Mouse (Mus musculus) heart, postnatal 36 days (tissue): ENCODE data around the gene Vwce. TPM values are rescaled to one million over a fixed set of nuclear protein-coding genes. Genes with fewer than 3 reads are reported as not detected.

ENCODE experiments used
- DNase-seq, 2 experiments: peaks; one replicate each; pipeline ENCODE4 v3.0.0; 2021 to 2022
- intact Hi-C: fragments of 180-260 bp; cut with DNase I; formaldehyde crosslinking; loops from one replicate; pipeline ENCODE4 v1.15.1; 2025
- total RNA-seq, 2 experiments: library from RNA; stranded (reverse); gene quantifications; 2 replicates each; pipeline ENCODE4 v1.2.3; 2021

The Vwce gene
- total RNA-seq, 2 experiments from 2014 or later: not detected

DNA sequence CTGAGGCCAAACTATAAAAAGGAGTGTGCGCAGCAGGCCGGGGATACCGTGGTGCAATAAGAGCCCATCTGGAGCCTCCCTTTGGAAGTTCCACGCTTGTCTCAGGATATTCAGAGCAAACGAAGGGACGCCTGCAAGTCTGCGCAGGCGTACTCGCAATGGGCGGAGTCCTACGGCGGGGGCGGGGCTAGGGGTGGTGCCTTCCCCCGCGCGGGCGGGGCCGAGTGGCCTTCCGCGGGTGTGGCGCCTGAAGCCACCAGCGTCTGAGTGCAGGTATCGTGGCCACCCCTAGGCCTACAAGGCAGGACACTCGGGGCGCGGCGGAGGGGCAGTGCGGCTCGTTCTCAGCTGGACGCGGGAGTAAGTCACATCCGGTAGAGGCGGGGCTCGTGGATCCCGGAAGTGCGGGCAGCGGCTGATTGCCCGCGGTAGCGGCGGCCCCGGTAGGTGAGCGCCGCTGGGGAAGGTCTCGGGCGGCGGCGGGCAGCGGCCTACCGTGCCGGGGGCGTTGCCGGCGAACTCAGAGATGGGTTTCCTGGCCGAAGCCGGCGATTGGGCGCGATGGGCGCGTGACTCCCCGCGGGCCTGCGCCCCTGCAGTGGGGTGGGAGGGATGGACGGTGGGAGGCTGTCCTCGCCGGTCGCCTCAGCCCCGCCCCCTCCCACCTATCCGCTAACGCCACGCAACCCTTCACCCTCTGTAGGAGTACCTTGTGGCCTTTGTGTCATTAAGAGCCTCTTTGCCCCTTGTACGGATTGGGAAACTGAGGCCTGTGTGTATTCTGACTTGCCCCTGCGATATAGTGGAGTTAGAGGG lies 54.7 kb downstream of the Vwce start, which contains the start of gene Vps37c:
Vps37c (plus strand) TSS at position 199 of the 816 bp plus-strand sequence.
- intact Hi-C loops: no loop called here
- peak; percentile 96 to 97 for DNase-seq

DNA sequence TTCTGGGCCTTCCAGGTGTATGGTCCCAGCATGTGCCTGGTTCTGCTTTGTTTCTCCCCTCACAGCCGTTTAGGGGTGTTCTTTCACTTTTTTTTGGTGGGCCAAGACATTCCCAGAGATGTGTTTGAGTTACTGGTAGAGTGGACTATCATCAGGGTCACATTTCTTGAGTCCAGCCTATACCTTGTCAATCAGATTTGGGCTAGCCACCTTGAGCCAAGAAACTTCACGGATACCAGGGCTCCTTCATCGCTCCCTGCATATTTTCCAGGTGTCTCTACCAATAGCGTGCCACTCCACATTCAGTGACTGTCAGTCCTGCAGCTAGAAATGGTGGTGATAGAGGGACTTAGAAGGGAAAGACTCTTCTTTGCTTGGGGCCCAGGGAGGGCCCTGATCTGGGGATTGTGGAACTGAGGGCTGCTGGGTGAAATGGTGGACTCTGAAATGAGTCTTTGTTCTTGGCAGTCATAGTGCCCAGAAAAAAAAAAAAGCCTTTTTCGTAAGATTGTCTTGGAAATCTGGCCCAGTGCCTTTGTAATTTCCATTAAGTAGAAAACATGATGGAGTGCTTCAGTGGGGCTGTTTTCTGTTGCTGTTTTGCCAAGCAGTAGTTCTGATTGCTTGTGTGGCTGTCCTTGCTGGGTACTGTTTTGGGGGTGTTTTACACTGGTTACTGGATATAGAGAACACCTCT lies 55.6 kb downstream of the Vwce start:
- intact Hi-C loops: no loop called here
- no peak for DNase-seq

DNA sequence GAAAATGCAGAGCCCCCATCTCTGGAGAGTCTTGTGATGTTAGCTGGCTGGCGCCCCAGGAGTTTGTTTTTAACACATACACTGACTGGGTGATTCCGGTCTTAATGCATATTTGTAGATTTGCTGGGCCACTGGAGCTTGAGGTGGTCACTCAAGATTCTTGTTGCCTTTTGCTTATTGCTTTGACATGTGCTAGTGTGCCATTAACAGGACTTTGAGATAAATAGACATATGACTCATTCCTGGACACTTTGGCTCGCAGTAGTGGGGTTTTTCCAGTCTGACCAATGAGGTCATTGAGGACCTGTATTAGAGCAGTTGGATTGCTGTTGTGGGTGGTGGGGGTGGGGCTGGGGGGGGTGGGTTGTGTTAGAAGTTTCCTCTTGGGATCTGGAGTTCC lies 56.3 kb downstream of the Vwce start:
- DNase-seq: peak in 1 of 2 experiments; percentile 31
- intact Hi-C loops: no loop called here

DNA sequence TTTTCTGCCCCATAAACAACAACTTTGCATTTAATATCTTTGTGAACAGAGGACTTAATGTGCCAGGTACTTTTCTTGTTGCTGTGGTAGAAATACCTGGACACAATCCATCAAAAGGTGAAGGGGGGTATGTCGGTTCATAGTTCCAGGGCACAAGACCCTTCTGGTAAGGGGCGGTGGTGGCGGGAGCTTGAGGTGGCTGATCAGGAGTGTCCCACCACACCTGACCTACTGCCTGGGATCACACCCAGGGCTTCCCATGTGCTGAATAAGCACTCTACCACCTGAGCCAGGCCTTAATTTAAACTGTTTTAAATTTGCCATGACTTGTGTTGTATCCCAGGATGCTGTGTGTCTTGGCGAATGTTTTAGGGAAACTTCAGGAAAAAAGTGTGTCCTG lies 57.1 kb downstream of the Vwce start:
- no peak for DNase-seq
- intact Hi-C loops: no loop called here

DNA sequence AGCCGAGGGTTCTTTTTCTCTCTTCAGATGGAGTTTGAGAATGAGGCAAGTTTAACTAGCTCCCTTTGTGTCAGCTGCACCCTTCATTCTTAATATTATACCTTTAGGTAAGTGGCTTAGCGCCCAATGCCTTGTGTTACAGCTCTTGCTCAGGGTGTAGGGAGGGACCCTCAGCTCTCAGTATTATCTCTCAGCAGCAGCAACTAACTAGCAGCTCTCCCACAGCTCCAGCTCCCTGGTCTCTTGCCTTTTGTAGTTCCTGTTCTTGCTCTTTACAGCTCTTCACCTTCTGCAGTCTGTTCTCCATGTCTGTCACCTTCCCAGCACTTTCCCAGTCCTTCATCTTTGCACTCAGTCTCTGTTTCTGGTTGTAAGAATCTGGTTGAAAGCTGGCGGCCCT lies 57.6 kb downstream of the Vwce start:
- intact Hi-C loops: no loop called here
- DNase-seq: no peak

DNA sequence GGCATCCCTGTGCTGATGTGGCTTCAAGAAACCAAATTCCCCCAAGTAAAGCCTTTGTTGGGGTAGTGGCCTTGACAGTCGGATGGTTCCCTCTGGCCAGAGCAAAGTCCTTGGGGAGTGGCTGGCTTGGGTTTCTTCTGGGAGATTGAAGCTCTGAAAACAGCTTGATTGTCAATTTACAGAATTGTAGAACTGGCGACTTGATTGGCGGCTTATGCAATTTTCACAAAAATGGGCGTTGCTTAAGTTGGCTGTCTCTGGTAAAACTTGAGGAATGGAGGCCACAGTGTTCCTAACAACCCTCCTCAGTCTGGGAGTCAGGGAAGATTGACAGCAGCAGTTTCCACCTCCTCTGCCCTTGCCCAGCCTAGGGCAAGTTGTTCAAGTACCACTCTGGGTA lies 58.3 kb downstream of the Vwce start:
- intact Hi-C loops: no loop called here
- DNase-seq: no peak

DNA sequence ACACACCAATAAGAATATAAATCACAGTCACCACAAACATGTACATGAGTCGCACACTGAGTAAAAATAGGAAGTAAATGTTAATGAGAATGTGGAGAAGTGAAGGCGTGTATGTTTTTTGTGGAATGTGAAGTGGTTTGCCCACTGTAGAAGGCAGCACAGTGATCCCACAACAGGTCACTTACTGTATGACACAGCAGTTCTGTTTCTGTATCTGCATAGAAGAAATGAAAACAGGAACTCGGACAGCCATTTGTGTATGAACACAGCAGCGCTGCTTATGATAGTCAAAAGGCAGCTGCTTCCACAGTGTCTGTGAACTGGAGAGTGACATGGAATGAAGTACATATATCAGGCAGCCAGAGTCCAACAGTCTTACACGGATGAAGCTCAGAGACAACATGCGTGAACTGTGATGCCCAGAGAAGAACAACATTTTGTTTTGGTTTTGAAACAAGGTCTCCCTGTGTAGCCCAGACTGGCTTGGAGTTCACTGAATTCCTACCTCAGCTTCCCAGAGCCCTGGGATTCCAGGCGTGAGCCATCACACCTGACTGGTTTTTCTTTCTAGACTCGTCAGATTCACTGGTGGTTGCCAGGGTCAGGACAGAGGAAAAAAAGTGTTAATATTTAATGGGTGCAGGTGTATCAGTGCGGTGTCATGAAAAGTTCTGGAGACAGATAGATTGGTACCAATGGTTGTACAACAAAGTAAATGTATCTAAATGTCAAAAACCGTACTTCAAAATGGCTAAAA lies 60.1 kb downstream of the Vwce start:
- DNase-seq: no peak
- intact Hi-C loops: no loop called here

DNA sequence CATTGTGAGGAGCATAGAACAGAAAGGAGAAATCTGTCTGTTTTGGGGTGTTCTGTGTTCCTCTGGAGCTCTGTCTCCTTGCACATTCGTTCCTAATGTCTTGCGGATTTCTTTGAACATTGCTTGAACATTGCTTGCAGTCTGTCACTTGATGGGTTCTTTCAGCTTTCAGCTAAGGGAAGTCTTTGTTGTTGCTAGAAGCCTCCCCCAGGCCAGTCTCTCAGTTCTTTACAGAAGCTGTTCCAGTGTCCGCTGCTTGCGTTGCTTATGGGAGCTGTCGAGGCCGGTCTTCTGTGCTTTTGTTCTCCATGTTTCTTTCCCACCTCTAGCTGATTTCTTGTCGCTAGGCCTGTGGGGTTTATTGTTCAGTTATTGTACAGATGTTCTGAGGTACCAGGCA lies 61.8 kb downstream of the Vwce start:
- no peak for DNase-seq
- intact Hi-C loops: no loop called here

DNA sequence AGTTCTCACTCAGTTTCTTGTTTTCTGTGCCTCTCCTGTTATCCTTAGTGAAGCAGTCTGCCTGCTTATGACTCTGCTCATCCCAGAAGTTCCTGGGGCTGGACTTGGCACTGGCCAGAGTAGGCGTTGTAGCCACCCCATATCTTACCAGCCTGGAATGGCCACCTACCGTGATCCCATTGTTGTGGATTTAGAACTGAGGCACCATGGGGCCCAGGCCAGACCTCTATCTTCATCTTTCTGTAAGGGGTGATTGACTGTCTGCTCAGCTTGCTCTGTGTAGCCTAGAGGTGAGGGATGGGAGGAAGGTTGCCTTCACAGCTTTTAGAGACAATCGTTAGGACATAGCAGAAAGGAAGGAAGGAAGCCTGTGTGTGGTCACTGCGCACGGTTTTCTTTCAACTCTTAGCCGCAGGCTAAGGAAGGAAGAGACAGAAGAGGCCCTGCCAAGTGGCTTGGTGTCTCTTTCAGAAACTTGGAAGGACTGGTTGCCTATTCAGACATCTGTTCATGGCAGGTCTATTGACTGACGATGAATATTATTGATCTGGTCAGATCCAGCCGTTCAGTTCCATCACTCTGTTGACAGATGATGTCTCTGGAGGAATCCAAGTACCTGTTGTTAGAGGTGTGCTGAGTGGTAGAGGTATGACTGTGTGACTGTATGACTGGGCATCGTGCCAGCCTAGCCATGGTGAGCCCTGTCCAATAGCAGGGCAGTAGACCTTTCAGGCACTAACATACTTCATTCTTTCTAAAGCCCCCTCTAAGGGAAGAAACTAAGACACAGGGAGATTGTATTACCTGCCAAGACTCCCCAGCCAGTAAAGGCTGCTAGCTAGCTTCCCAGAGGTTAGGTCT lies 64.3 kb downstream of the Vwce start:
- no peak for DNase-seq
- intact Hi-C loops: no loop called here

DNA sequence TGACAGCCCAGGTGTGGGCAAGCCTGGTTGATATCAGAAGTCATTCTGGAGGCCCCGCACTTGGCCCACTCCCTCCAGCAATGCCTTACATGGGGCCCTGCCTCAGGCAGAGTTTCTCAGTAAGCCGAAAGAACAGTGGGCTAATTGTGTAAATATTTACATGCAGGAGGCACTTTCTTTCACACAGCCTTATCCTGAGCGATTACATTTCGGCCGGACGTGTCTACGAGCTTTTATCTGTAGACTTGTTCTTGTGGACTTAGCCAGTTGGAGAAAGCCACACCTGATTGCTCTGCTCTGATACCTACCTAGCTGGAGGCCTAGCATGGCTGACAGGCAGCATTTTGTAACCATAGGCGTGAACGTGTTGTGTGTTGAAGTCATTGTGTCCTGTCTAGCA lies 65.8 kb downstream of the Vwce start:
- intact Hi-C loops: no loop called here
- no peak for DNase-seq

DNA sequence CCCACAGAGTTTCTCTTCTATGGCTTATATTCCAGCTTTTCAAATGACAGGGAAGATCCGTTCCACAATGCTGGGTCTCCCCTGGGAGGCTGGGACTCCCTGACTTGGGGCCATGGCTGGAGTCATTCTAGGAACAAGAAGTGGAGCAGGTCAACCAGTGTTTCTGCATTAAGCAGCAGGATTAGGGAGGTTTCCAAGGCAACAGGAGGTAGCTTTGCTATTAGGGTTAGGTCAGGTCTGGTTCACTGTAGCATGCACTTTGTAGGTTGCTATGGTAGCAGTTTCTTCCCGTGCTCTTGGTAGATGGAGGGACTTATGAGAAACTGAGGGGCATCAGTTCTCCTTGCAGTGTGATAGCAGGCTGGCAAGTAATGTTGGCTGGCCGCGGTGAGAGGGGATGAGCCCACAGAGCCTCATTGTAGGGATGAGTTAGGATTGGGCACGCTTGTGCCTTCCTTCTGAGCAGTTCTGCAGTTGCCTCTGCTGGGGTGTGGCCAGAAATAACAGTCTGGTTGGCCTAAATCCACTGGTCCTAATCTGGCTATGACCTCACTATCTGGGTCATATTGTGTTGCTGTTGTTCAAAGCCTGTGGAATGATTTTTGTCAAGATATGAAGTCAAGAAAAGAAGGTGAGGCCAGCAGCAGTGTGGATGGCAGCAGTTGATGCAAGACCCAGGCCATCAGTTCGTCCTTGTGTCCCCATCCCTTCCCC lies 67.2 kb downstream of the Vwce start:
- peak in 1 of 2 experiments; percentile 46 for DNase-seq
- intact Hi-C loops: no loop called here

DNA sequence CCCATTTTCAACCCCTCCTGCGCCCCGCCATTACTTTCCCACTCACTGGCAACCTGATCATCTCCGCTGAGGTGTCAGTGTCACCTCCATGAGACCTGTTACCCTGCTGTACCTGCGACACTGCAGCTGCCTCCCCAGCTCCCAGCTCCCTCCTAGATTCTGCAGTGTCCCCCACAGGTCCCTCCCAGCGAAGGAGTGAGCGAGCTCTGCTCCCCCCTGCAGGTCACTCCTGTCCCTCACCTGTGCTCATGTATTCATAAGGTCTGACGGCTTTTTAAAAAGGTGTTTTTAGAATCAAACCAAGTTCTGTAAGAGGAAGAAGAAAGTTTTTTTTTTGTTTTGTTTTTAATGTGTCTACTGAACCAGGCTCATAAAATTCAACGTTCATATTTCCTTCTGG lies 68.1 kb downstream of the Vwce start:
- intact Hi-C loops: no loop called here

DNA sequence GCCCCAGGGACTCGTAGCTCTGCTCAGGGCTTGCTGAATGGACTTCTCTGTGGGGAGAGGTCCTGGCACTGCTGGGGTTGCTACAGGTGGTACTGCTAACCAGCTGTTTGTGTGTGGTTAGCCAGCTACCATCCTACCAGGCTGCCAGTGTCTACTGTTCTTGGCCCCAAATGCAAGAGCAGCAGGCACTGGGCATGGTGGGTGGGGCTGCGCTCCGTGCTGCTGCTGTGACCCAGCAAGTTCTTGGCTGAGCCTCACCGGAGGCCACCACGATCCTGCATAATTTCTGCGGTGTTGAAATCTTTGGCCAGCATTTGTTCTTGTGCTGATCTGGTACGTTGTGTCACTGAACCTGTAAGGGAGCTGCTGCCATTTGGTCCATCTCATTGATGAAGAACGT lies 69.5 kb downstream of the Vwce start:
- intact Hi-C loops: no loop called here
- DNase-seq: no peak

More for the DNA sequence above, 68.1 kb downstream of the Vwce start:
- no peak for DNase-seq

DNA sequence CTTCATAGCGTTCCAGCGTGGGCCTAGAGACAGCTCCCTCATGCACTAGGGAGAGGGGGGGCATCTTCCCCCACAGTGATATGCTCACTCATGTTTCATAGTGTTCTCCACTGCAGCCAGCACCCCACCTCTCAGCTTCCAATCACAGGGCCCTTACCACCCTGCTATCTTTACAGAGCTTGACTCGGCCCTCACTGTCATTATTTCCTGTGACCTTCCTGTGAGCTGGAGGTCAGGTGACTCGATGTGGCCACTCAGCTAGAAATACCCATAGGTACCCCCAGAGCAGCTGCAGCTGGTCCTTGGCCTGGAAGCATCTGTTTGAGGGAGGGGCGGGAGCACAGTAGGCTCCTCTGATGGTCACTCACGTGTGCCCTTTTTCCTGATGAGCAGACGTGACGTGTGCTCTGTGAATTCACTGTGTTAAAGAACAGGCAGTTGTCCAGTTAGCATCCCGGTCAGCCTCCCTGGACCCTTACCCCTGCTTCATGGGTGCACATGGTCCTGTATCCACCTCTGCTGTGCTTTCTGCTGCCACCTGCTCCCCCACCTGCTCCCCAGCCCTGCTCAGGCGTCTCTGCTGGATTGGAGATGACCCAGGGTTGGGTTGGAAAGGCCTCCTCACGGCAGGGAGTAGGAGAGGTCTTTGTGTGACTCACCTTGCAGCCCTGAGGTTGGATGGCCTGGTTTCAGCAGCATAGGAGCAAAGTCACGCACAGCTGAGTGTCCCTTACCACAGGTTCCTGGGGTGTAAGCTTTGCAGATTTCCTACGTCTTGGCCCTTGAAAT lies 73.3 kb downstream of the Vwce start:
- intact Hi-C loops: no loop called here
- DNase-seq: no peak

DNA sequence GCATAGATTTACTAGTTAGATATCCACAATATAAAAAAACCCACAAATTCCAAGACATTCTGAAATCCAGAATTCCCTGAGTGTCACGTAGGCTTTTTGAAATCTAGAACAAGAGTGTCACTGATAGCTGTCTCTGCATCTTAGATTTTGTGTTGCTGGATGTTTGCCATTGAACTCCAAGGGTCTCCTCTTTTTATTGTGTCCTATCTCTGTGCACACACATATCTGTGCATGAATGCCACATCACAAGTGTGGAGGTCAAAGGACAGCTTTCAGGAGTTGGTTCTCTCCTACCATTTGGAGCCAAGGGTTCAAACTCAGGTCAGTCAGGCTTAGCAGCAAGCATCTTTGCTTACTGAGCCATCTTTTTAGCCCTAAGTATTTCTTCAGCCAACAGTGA lies 73.9 kb downstream of the Vwce start:
- intact Hi-C loops: loop anchor here (1.0 kb wide), 1 partner anchor 43 kb away; no protein-coding TSS in a partner anchor
- no peak for DNase-seq

DNA sequence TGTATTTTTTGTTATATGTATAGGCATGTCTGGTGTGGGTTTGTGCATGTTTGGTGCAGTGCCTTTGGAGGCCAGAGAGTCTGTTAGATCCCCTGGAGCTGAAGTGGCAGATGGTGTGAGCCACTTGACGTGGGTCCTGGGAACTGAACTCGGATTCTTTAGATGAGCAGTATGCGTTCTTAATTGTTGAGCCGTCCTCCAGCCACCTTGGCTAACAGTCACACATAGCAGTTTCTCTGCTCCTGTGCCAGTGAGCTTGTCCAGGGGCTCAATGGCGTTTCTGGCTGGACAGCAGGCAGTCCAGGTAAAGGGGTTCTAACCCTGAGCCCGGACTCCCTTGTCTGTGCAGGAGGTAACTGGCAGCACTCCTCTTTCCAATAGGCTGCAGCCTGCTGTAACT lies 74.9 kb downstream of the Vwce start:
- intact Hi-C loops: loop anchor here (1.0 kb wide), 2 partner anchors 31 to 44 kb away; partner anchors contain the start of gene Pga5
- no peak for DNase-seq

DNA sequence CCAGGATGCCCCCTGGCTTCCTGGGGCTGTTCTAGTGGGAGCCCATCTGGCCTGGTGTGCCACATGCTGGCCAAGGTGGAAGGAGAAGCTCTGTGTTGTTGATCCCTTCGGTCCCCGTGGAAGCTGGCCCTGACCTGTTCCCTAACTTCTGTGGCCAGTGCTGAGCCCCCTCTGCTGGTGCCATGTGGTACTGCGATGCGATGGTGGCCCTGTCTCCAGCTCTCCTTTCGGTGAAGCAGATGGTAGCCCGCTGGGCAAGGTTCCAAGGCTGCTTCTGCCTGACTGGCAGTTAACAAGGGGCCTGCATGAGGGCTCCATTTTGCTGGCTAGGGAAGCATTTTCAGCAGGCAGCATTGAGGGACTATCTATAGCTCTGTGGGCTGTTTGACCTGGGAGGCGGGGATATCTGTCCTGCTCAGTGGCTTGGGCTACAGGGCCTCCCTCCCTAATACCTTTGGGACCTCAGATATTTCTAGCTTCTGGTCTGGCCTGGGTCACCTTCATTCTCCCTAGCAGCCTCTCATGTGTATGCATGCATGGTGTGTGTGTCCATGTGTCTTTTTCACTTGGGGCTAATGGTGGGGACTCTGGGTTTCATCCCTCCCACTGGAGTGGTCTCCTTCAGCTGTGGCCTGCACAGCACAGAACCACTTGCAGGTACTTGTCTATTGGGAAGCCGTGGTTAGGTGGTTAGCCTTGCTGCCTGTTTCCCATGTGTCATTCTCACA lies 75.5 kb downstream of the Vwce start:
- peak; percentile 94 to 97 for DNase-seq
- intact Hi-C loops: loop anchor here (1.0 kb wide), 1 partner anchor 31 kb away; the partner anchor contains the start of gene Pga5

DNA sequence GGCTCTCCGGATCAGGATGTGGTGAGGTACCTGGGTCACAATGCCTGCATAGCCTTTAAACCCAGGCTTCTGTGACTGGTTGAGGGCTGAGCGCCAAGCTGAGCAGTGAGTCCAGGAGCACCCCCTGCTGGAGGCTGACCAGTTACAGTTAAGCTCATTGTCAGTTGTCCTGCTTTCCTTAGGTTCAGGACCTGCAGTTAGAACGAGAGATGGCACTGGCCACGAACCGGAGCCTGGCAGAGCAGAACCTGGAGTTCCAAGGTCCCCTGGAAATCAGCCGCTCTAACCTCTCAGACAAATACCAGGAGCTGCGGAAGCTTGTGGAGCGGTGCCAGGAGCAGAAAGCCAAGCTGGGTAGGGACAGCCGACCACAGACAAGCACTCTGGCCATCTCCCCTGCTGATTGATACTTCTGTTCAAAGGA lies 76.1 kb downstream of the Vwce start:
- intact Hi-C loops: no loop called here
- DNase-seq: peak; percentile 63
